In genomic region chr3:28827605-28828004, GRCm38 (mm10) we compare ENCODE assay signal across 21 mouse cellular contexts. TPM values are rescaled to one million over a fixed set of nuclear protein-coding genes. Genes with fewer than 3 reads are reported as not detected.
A peak's percentile ranks its signal among the peaks of the same experiment; 100 is the strongest.
DNase-seq lines count a peak whose midpoint lies in the region; ATAC-seq and TF ChIP-seq lines count a peak whose summit lies in the region.
"Had no signal": no experiment of that assay in that cellular context is flagged by ENCODE, and none has a peak within 500 bp of the region (broad histone marks: within the 10 kb centered on the region; RNA-seq: fewer than 3 reads in every experiment).

No protein-coding gene starts in this region.

- TF ChIP-seq CTCF in layer of hippocampus, adult 2 months (conservative IDR thresholded peaks at IDR 0.05): peak; percentile 63
- TF ChIP-seq CTCF in stomach, postnatal 0 days (IDR thresholded peaks at IDR 0.05; ENCODE audit: low read depth): peak; percentile 27; the same call in 1 of the 2 replicates

- WGBS in heart, embryonic 11.5 days (ENCODE audit: insufficient replicate concordance): 84% methylated on average over 2 of the region's 2 CpGs
- 80% methylated on average over 2 of the region's 2 CpGs for WGBS in stomach, postnatal 0 days
- WGBS in midbrain, embryonic 16.5 days: 85% methylated on average over 2 of the region's 2 CpGs

- H3K4me2 ChIP-seq in heart, embryonic 11.5 days: no peak overlapping the region
- no peak overlapping the region for H3K4me2 ChIP-seq in stomach, postnatal 0 days (replicated peaks; ENCODE audit: low read depth)
- H3K4me2 ChIP-seq in midbrain, embryonic 16.5 days (ENCODE audit: low read length): no peak overlapping the region
- H3K4me2 ChIP-seq: embryonic facial prominence, embryonic 15.5 days; heart, embryonic 12.5 days; hindbrain, embryonic 15.5 days had no signal

- no peaks in the 10 kb centered on the region for H3K9me3 ChIP-seq in heart, embryonic 11.5 days (replicated peaks; ENCODE audit: control insufficient read depth, low read length)
- H3K9me3 ChIP-seq in stomach, postnatal 0 days (ENCODE audit: control insufficient read depth, low read length): no peaks in the 10 kb centered on the region
- H3K9me3 ChIP-seq in midbrain, embryonic 16.5 days (replicated peaks; ENCODE audit: control insufficient read depth, low read length, poor library complexity, severe bottlenecking): no peaks in the 10 kb centered on the region
- H3K9me3 ChIP-seq: embryonic facial prominence, embryonic 15.5 days; forebrain, embryonic 10.5 days; heart, embryonic 12.5 days; hindbrain, embryonic 15.5 days had no signal

- no peak overlapping the region for H3K27ac ChIP-seq in heart, embryonic 11.5 days (ENCODE audit: low read depth, low read length)
- H3K27ac ChIP-seq in layer of hippocampus, adult 2 months: no peak overlapping the region
- H3K27ac ChIP-seq in stomach, postnatal 0 days (replicated peaks): no peak overlapping the region
- H3K27ac ChIP-seq in midbrain, embryonic 16.5 days (ENCODE audit: low read length): no peak overlapping the region
- H3K27ac ChIP-seq: embryonic facial prominence, embryonic 15.5 days; forebrain, embryonic 10.5 days; gastrocnemius, adult 2 months; hindbrain, embryonic 15.5 days had no signal

- no peak overlapping the region for H3K4me3 ChIP-seq in heart, embryonic 11.5 days (ENCODE audit: low read depth, low read length)
- H3K4me3 ChIP-seq in layer of hippocampus, adult 2 months: no peak overlapping the region
- no peak overlapping the region for H3K4me3 ChIP-seq in stomach, postnatal 0 days (ENCODE audit: low read depth, low read length)
- no peak overlapping the region for H3K4me3 ChIP-seq in midbrain, embryonic 16.5 days (ENCODE audit: low read depth, low read length)
- H3K4me3 ChIP-seq: embryonic facial prominence, embryonic 15.5 days; erythroblast, embryonic 14.5 days; forebrain, embryonic 10.5 days; gastrocnemius, adult 2 months; heart, embryonic 12.5 days; hindbrain, embryonic 15.5 days had no signal

- no peak overlapping the region for H3K9ac ChIP-seq in heart, embryonic 11.5 days (ENCODE audit: low read depth, low read length)
- no peak overlapping the region for H3K9ac ChIP-seq in stomach, postnatal 0 days (ENCODE audit: low read length)
- H3K9ac ChIP-seq in midbrain, embryonic 16.5 days (ENCODE audit: low read depth, low read length): no peak overlapping the region
- H3K9ac ChIP-seq: embryonic facial prominence, embryonic 15.5 days; heart, embryonic 12.5 days; hindbrain, embryonic 15.5 days had no signal

- DNase-seq in heart, adult 11 months: peak; percentile 24
- DNase-seq in layer of hippocampus, adult 2 months (ENCODE audit: low spot score in 2 of 2): no peak
- no peak for DNase-seq in layer of hippocampus, postnatal 10 days (ENCODE audit: low spot score in 2 of 2)
- peak; percentile 17 for DNase-seq in 416B (ENCODE audit: low read depth)
- no peak for DNase-seq in stomach, postnatal 0 days (ENCODE audit: low spot score)
- DNase-seq: adrenal gland, adult 8-10 months; adrenal gland, postnatal 36 days; cerebellum, adult 2 months; cerebellum, postnatal 10 days; embryo, embryonic 11 days; gastrocnemius, adult 2 months; gastrocnemius, postnatal 36 days; heart, adult 18-20 months had no signal

- no peaks in the 10 kb centered on the region for H3K36me3 ChIP-seq in heart, embryonic 11.5 days (ENCODE audit: control insufficient read depth, insufficient read depth, low read length)
- no peaks in the 10 kb centered on the region for H3K36me3 ChIP-seq in stomach, postnatal 0 days (ENCODE audit: control insufficient read depth, insufficient read depth, low read length)
- H3K36me3 ChIP-seq in midbrain, embryonic 16.5 days (ENCODE audit: control insufficient read depth, insufficient read depth, low read length): no peaks in the 10 kb centered on the region
- H3K36me3 ChIP-seq: embryonic facial prominence, embryonic 15.5 days; forebrain, embryonic 10.5 days; heart, embryonic 12.5 days; hindbrain, embryonic 15.5 days had no signal

- ATAC-seq in heart, embryonic 11.5 days (replicated peaks; ENCODE audit: insufficient number of reproducible peaks, low FRiP score, low TSS enrichment): no peak
- no peak for ATAC-seq in stomach, postnatal 0 days (ENCODE audit: low FRiP score, low TSS enrichment)
- ATAC-seq in midbrain, embryonic 16.5 days: no peak
- ATAC-seq: forebrain, embryonic 14.5 days had no signal

- no peaks in the 10 kb centered on the region for H3K27me3 ChIP-seq in heart, embryonic 11.5 days (ENCODE audit: control insufficient read depth, insufficient read depth, low read length)
- no peaks in the 10 kb centered on the region for H3K27me3 ChIP-seq in stomach, postnatal 0 days (ENCODE audit: control insufficient read depth, insufficient read depth, low read length)
- H3K27me3 ChIP-seq in midbrain, embryonic 16.5 days (ENCODE audit: control insufficient read depth, insufficient read depth, low read depth, low read length): no peaks in the 10 kb centered on the region
- H3K27me3 ChIP-seq: embryonic facial prominence, embryonic 15.5 days; heart, embryonic 12.5 days; hindbrain, embryonic 15.5 days had no signal

- no peaks in the 10 kb centered on the region for H3K4me1 ChIP-seq in heart, embryonic 11.5 days (ENCODE audit: control insufficient read depth, insufficient read depth, low read length)
- H3K4me1 ChIP-seq in stomach, postnatal 0 days (replicated peaks; ENCODE audit: control insufficient read depth, insufficient read depth): no peaks in the 10 kb centered on the region
- no peaks in the 10 kb centered on the region for H3K4me1 ChIP-seq in midbrain, embryonic 16.5 days (ENCODE audit: control insufficient read depth, insufficient read depth, low read length)
- H3K4me1 ChIP-seq: embryonic facial prominence, embryonic 15.5 days; forebrain, embryonic 10.5 days; heart, embryonic 12.5 days; hindbrain, embryonic 15.5 days had no signal

- TF ChIP-seq EP300 in stomach, postnatal 0 days (optimal IDR thresholded peaks at IDR 0.05): no peak

RNA-seq across cellular contexts. Expression of gene Rpl22l1, which starts 22.4 kb away (rescaled TPM):
- 319 and 326 TPM in 2 replicates for polyA plus RNA-seq in heart, embryonic 11.5 days (2014; fragmentation: Nextera tagmentation; extraction: Ambion mirVana)
- 100 to 1,000 TPM; 200 to 208 TPM for total RNA-seq in layer of hippocampus, adult 2 months (2021)
- total RNA-seq in layer of hippocampus, postnatal 10 days (2021): 100 to 1,000 TPM; 220 to 264 TPM
- polyA plus RNA-seq in stomach, postnatal 0 days (2015; fragmentation: Nextera tagmentation; extraction: Ambion mirVana): 404 and 420 TPM in 2 replicates
- polyA plus RNA-seq in midbrain, embryonic 16.5 days (2015; fragmentation: Nextera tagmentation; extraction: Ambion mirVana): 224 and 241 TPM in 2 replicates

RNA-seq across cellular contexts. Expression of gene Eif5a2, which starts 46.5 kb away (rescaled TPM):
- 14.1 and 19.3 TPM in 2 replicates for polyA plus RNA-seq in heart, embryonic 11.5 days (2014; fragmentation: Nextera tagmentation; extraction: Ambion mirVana)
- 10 to 100 TPM; 30.5 to 31.8 TPM for total RNA-seq in layer of hippocampus, adult 2 months (2021)
- 10 to 100 TPM; 17.8 to 19.3 TPM for total RNA-seq in layer of hippocampus, postnatal 10 days (2021)
- 1.2 and 1.5 TPM in 2 replicates for polyA plus RNA-seq in stomach, postnatal 0 days (2015; fragmentation: Nextera tagmentation; extraction: Ambion mirVana)
- 9.5 and 9.9 TPM in 2 replicates for polyA plus RNA-seq in midbrain, embryonic 16.5 days (2015; fragmentation: Nextera tagmentation; extraction: Ambion mirVana)

Comparison
In these comparisons a context has a peak if more than half of its experiments do, and no peak if none do; other contexts are left out.
1. DNase-seq: peak in heart, adult 11 months (single experiment) and 416B (single experiment); none in layer of hippocampus, adult 2 months (0 of 2), layer of hippocampus, postnatal 10 days (0 of 2) and stomach, postnatal 0 days (single experiment).